Mouse (Mus musculus) thymus, adult 2 months (tissue): Measurements from ENCODE around the gene Trnp1. TPM values are rescaled to one million over a fixed set of nuclear protein-coding genes. Genes with fewer than 3 reads are reported as not detected.

Experiments used
- DNase-seq: peaks from one replicate; pipeline ENCODE4 v3.0.0; 2021
- H3K27ac ChIP-seq: fragments of 200-500 bp; 2 replicates; pipeline ENCODE4 v1.5.1; 2012; ENCODE audit warnings: low read length, control low read depth; ENCODE audit not compliant: control insufficient read depth, insufficient read depth
- H3K27me3 ChIP-seq: fragments of 200-500 bp; 2 replicates; pipeline ENCODE4 v1.6.1; 2012; ENCODE audit warnings: mild to moderate bottlenecking, low read length, moderate library complexity, mixed read lengths; ENCODE audit not compliant: control insufficient read depth, insufficient read depth
- H3K36me3 ChIP-seq: fragments of 200-500 bp; 2 replicates; pipeline ENCODE4 v1.6.1; 2012; ENCODE audit warnings: mild to moderate bottlenecking, low read length, moderate library complexity; ENCODE audit not compliant: control insufficient read depth, insufficient read depth
- H3K4me1 ChIP-seq: fragments of 200-500 bp; replicated peaks from 2 replicates; pipeline ENCODE4 v1.6.1; 2012; ENCODE audit warnings: low read length; ENCODE audit not compliant: control insufficient read depth, insufficient read depth
- H3K4me3 ChIP-seq: fragments of 200-500 bp; 2 replicates; pipeline ENCODE4 v1.5.1; 2012; ENCODE audit warnings: mild to moderate bottlenecking, low read length, control low read depth, moderate library complexity; ENCODE audit not compliant: control insufficient read depth, insufficient read depth
- CTCF ChIP-seq: fragments of 200-500 bp; IDR thresholded peaks from 2 replicates; pipeline ENCODE4 v1.5.1; 2012; ENCODE audit warnings: mild to moderate bottlenecking, control low read depth, low read length, moderate library complexity, borderline replicate concordance; ENCODE audit not compliant: control insufficient read depth, poor library complexity, insufficient read depth; ENCODE audit errors: extremely low read depth
- POLR2A ChIP-seq: fragments of 200-500 bp; IDR thresholded peaks from 2 replicates; pipeline ENCODE4 v1.6.1; 2012; ENCODE audit warnings: mild to moderate bottlenecking, low read length, control low read depth, moderate library complexity; ENCODE audit not compliant: control insufficient read depth, poor library complexity, insufficient read depth; ENCODE audit errors: extremely low read depth
- WGBS: fragments of 180-500 bp; shearing (Covaris S2); methylation state at CpG from one replicate; pipeline ENCODE4 v1.1.7; 2018; 5-methylcytosine and 5-hydroxymethylcytosine counted together
- polyA plus RNA-seq: library from polyadenylated mRNA; depleted of rRNA; stranded (reverse); fragments of >200 nt; gene quantifications from 2 replicates; pipeline ENCODE4 v1.2.3, GENCODE M21; 2012

Gene Trnp1
- polyA plus RNA-seq, 1 experiment, result 1.5 TPM

GRCm38 (mm10) chr4:133469122-133469521, 29.2 kb downstream of the Trnp1 start:
- Histone ChIP-seq H3K27ac (no peak overlapping the region), H3K4me3 (no peak overlapping the region), H3K4me1 (peaks cover 4% of the 10 kb centered on the region; the same call in 1 of the 2 replicates), H3K36me3 (no peaks in the 10 kb centered on the region), H3K27me3 (no peaks in the 10 kb centered on the region; the same call in 1 of the 2 replicates)
- no peak for DNase-seq
- WGBS, result 63% methylated on average over 12 of the region's 12 CpGs
- TF ChIP-seq CTCF (no peak), POLR2A (no peak)

GRCm38 (mm10) chr4:133468080-133468479, 30.3 kb downstream of the Trnp1 start:
- no peaks in the 10 kb centered on the region; the same call in 1 of the 2 replicates for H3K27me3 ChIP-seq
- no peaks in the 10 kb centered on the region for H3K36me3 ChIP-seq
- H3K4me1 ChIP-seq, result peaks cover 4% of the 10 kb centered on the region; the same call in 1 of the 2 replicates
- DNase-seq, result peak; percentile 59
- TF ChIP-seq POLR2A (no peak), CTCF (no peak)
- 2% methylated on average over 27 of the region's 27 CpGs for WGBS
- peak overlapping the region; percentile 39 for H3K4me3 ChIP-seq
- no peak overlapping the region for H3K27ac ChIP-seq

GRCm38 (mm10) chr4:133463184-133463583, 35.2 kb downstream of the Trnp1 start:
- H3K4me1 ChIP-seq, result peaks cover 7% of the 10 kb centered on the region
- H3K27ac ChIP-seq, result no peak overlapping the region
- no peak overlapping the region for H3K4me3 ChIP-seq
- no peaks in the 10 kb centered on the region; the same call in 1 of the 2 replicates for H3K27me3 ChIP-seq
- no peak for TF ChIP-seq CTCF
- TF ChIP-seq POLR2A, result no peak
- H3K36me3 ChIP-seq, result no peaks in the 10 kb centered on the region
- no peak for DNase-seq
- 52% methylated on average over 6 of the region's 6 CpGs for WGBS

- whole genome bisulfite sequencing, result 91% methylated on average over 4 of the region's 4 CpGs
- TF ChIP-seq POLR2A (no peak), CTCF (no peak)
- no peaks in the 10 kb centered on the region for H3K27me3 ChIP-seq
- no peaks in the 10 kb centered on the region for H3K36me3 ChIP-seq
- H3K4me3 ChIP-seq, result no peak overlapping the region
- peaks cover 2% of the 10 kb centered on the region; the same call in 1 of the 2 replicates for H3K4me1 ChIP-seq
- DNase-seq, result no peak
- no peak overlapping the region for H3K27ac ChIP-seq
These were observed 37.0 kb downstream of the Trnp1 start for GRCm38 (mm10) chr4:133461362-133461761.

- Histone ChIP-seq H3K36me3 (no peaks in the 10 kb centered on the region), H3K27ac (no peak overlapping the region), H3K4me1 (peaks cover 2% of the 10 kb centered on the region; the same call in 1 of the 2 replicates), H3K4me3 (no peak overlapping the region), H3K27me3 (no peaks in the 10 kb centered on the region)
- WGBS, result 87% methylated on average over 5 of the region's 5 CpGs
- DNase-seq, result no peak
- TF ChIP-seq POLR2A, result no peak
- TF ChIP-seq CTCF, result no peak
These were observed 37.5 kb downstream of the Trnp1 start for GRCm38 (mm10) chr4:133460796-133461325.

GRCm38 (mm10) chr4:133460006-133460405, 38.3 kb downstream of the Trnp1 start:
- WGBS, result 90% methylated on average over 1 of the region's 1 CpGs
- H3K4me3 ChIP-seq, result no peak overlapping the region
- H3K4me1 ChIP-seq, result peaks cover 2% of the 10 kb centered on the region; the same call in 1 of the 2 replicates
- no peak for DNase-seq
- TF ChIP-seq CTCF (no peak), POLR2A (no peak)
- H3K27ac ChIP-seq, result no peak overlapping the region
- no peaks in the 10 kb centered on the region for H3K36me3 ChIP-seq
- no peaks in the 10 kb centered on the region for H3K27me3 ChIP-seq
